Mouse (Mus musculus) brain, embryonic 14.5 days (tissue): ENCODE data around the gene Klhl41.

Experiments
- CTCF ChIP-seq: fragments of 200-500 bp; IDR thresholded peaks from 2 replicates; pipeline ENCODE4 v1.5.1; 2012; ENCODE audit warnings: inconsistent platforms, mild to moderate bottlenecking, moderate library complexity, borderline replicate concordance; ENCODE audit not compliant: insufficient read depth, insufficient read length; ENCODE audit errors: extremely low read depth
- POLR2A ChIP-seq: fragments of 200-500 bp; IDR thresholded peaks from 2 replicates; pipeline ENCODE4 v1.6.1; 2012; ENCODE audit warnings: mild to moderate bottlenecking, inconsistent platforms, borderline replicate concordance; ENCODE audit not compliant: poor library complexity, insufficient read depth, insufficient read length, severe bottlenecking; ENCODE audit errors: extremely low read depth

DNA sequence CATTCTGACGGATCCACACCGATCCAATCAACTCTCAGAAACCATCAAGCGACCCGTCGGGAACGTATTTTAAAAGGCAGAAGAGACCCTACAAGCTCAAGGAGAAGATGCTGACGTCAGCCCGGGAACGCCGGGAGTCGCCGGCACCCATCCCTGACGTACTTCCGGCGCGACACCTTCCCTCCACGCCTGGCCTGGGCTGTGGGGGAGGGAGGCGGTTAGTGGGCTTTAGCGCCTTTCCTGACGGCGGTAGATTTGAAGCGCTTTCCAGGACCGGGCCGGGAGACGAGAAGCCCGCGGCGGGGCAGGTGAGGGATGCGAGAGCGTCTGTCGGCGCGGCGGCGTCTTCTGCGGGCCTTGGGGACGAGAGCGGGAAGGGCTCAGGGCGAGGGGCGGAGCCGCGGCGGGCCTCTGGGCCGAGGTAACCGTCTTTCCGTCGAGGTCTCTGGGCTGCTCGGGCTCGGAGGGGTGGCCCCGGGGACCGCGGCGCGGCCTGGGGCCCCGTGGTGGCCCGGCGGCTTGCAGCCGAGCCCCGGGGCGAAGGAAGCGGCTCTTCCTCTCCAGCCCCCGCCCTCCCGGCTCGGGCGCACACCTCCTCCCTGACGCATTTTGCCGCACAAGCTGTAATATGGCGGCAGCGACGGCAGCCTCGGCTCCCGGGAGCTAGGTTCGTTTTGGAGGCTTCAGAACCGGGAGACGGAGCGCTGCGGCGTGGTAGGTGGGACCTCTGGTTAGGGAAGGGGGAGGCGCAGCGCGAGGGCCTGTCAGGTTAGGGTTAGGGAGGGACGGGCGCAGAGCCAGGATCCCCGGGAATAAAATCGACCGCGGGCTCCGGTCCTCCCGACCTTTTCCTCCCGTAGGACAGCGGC lies 53.0 kb downstream of the Klhl41 start:
- TF ChIP-seq CTCF (no peak), POLR2A (no peak; the same call in 1 of the 2 replicates)
